Mouse (Mus musculus) limb, embryonic 10.5 days (tissue): Measurements from ENCODE around the gene Nim1k. TPM values are rescaled to one million over a fixed set of nuclear protein-coding genes. Genes with fewer than 3 reads are reported as not detected.
"Not testable (repeated sequence)": the region's sequence is repeated elsewhere in the genome, so short reads cannot be mapped to it uniquely, and the experiment has no call there.

Source experiments
- DNase-seq: peaks from one replicate; pipeline ENCODE4 v3.0.0-alpha.2; 2017; ENCODE audit warnings: low spot score
- H3K27ac ChIP-seq: fragments of 300-500 bp; sonication (generic); 2 replicates; pipeline ENCODE4 v1.5.1; 2016; ENCODE audit warnings: mild to moderate bottlenecking
- H3K27me3 ChIP-seq: fragments of 300-500 bp; sonication (generic); 2 replicates; pipeline ENCODE4 v1.6.1; 2016; ENCODE audit warnings: low read depth, mild to moderate bottlenecking; ENCODE audit not compliant: poor library complexity, severe bottlenecking
- H3K36me3 ChIP-seq: fragments of 300-500 bp; sonication (generic); 2 replicates; pipeline ENCODE4 v1.6.1; 2016; ENCODE audit warnings: mild to moderate bottlenecking, moderate library complexity
- H3K4me1 ChIP-seq: fragments of 300-500 bp; sonication (generic); 2 replicates; pipeline ENCODE4 v1.6.1; 2016
- H3K4me3 ChIP-seq: fragments of 300-500 bp; sonication (generic); 2 replicates; pipeline ENCODE4 v1.5.1; 2016; ENCODE audit warnings: mild to moderate bottlenecking, moderate library complexity
- H3K9me3 ChIP-seq: fragments of 300-500 bp; sonication (generic); replicated peaks from 2 replicates; pipeline ENCODE4 v1.6.1; 2016; ENCODE audit warnings: mild to moderate bottlenecking
- WGBS: fragments of 180-500 bp; shearing (Covaris S2); methylation state at CpG from one replicate; pipeline ENCODE4 v1.1.7; 2016; 5-methylcytosine and 5-hydroxymethylcytosine counted together
- polyA plus RNA-seq: library from polyadenylated mRNA; unstranded; fragments of >200 nt; fragmentation: Nextera tagmentation; extraction: Ambion mirVana; gene quantifications from 2 replicates; pipeline ENCODE4 v1.2.1, GENCODE M21; 2016

Gene Nim1k
- polyA plus RNA-seq, 1 experiment from 2014 or later = 1.6 TPM

DNA sequence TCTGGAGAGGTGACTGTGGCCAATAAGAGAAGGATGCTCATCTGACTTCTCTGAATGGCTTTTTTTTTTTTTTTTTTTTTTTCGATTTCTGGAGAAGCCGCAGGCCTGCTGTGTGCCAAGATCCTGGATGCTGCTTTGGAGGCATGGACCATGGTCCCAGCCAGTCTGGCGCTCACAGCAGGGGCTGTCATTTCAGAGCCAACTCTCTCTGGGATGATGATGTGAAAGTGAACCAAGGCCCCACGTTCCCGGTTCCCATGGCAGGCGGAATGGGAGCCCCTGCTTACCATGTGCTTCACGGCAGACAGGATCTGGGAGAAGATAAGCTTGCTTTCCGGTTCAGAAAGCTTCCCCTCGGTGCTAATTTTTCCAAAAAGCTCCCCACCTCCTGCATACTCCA, 41.9 kb downstream of the Nim1k start:
- DNase-seq = no peak
- no peaks in the 10 kb centered on the region for H3K4me1 ChIP-seq
- no peak overlapping the region for H3K4me3 ChIP-seq
- 79% methylated on average over 9 of the region's 9 CpGs for WGBS
- H3K27me3 ChIP-seq = no peaks in the 10 kb centered on the region
- H3K36me3 ChIP-seq = peaks cover 23% of the 10 kb centered on the region
- H3K27ac ChIP-seq = no peak overlapping the region
- H3K9me3 ChIP-seq = no peaks in the 10 kb centered on the region

DNA sequence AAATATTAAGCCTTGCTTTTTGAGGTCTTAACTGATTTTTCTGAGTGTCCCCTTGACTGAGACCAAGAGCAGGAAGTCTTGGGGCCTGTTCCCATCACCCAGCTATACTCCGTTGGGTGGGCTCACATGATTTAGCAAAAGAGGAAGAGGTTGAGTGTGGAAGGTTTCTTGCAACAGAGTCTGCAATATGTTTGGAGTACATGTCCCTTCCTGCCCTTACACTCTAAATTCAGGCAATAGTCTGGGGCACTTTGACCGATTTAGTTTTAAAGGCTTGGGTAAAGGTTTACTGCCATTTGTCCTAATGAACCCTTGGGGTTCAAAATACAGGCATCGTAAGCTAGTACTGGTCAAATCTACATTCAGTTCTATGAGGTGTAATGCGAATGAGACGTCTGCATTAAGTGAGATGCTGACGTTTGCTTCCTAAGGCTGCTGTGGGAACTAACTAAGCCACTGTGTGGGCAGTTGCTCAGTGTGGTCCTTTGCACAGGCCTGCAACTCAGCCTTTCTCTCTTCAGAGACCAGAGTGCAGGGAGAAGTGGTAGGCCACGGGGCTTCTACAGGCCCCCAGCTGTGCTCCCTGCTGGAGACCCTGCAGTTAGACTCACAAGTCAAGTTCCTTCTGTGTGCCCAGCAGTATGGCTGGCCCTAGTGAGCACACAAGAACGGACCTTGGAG, 42.4 kb downstream of the Nim1k start:
- H3K27ac ChIP-seq = no peak overlapping the region
- WGBS = 74% methylated on average over 8 of the region's 8 CpGs
- H3K4me1 ChIP-seq = no peaks in the 10 kb centered on the region
- no peak overlapping the region for H3K4me3 ChIP-seq
- no peak for DNase-seq
- peaks cover 29% of the 10 kb centered on the region for H3K36me3 ChIP-seq
- no peaks in the 10 kb centered on the region for H3K27me3 ChIP-seq
- H3K9me3 ChIP-seq = no peaks in the 10 kb centered on the region

DNA sequence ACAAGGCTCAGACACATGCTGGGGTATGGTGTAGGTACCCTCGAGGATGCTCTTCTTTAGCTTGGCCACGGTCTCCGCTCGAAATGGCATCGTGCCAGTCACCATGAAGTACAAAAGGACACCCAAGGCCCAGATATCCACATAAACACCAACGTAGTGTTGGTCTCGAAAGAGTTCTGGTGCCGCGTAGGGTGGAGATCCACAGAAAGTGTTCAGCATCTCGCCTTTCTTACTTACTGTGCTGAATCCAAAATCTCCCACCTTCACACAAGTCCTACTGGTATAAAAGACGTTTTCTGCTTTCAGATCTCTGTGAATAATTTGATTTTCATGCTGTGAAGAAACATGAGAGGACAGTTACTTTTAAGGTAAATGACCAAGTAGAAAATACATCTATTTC, 43.2 kb downstream of the Nim1k start:
- WGBS = 92% methylated on average over 11 of the region's 11 CpGs

GRCm38 (mm10) chr13:119710268-119710610, 45.4 kb downstream of the Nim1k start:
- Histone ChIP-seq H3K27me3 (no peaks in the 10 kb centered on the region), H3K9me3 (no peaks in the 10 kb centered on the region), H3K4me3 (no peak overlapping the region), H3K36me3 (peaks cover 56% of the 10 kb centered on the region), H3K4me1 (no peaks in the 10 kb centered on the region), H3K27ac (no peak overlapping the region)
- no peak for DNase-seq
- WGBS = 93% methylated on average over 10 of the region's 10 CpGs

More for the DNA sequence above, 43.2 kb downstream of the Nim1k start:
- no peaks in the 10 kb centered on the region for H3K27me3 ChIP-seq
- peaks cover 37% of the 10 kb centered on the region for H3K36me3 ChIP-seq
- H3K27ac ChIP-seq = no peak overlapping the region
- H3K4me3 ChIP-seq = no peak overlapping the region
- H3K9me3 ChIP-seq = no peaks in the 10 kb centered on the region
- no peaks in the 10 kb centered on the region for H3K4me1 ChIP-seq
- DNase-seq = no peak

DNA sequence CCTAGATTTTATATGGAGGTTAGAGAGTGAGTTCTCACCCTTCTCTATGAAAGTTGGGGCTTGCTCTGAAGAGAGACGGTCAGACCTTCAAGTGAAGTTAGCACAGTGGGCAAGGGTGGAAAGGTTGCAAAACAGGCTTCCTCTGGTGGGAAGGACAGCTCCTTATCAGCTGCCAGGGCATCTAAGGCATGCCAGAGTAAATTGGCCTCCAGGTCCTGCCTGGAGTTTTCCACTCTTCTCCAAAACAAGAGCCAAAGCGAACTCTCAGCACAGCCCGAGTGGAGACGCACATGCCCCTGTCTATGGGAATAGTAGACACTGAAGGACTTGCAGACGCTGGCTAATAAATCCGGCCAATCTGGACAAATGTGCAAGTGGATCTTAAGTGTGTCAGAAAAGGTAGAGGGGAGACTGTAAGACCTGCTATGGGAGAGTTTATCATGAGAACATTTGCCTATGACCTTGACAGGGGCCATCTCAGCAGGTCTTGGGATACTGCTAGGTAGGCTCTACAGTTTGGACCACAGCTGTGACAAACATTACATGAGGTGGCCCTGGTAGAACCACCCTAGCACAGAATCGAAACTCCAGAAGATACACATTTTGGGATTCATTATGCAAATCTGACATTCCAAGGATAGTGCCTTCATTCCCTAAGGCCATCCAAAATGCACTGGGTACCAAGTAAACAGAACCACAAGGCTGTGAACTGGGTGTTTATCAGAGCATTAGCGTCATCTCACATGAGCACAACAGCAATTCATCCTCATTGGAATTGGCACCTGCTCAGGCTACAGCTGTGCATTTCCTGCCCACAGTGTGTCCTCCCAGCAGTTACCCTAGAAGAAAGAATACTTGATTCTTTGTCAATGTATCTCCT, 46.1 kb downstream of the Nim1k start:
- 93% methylated on average over 8 of the region's 8 CpGs for WGBS
- Histone ChIP-seq H3K4me3 (no peak overlapping the region), H3K36me3 (peaks cover 62% of the 10 kb centered on the region)

DNA sequence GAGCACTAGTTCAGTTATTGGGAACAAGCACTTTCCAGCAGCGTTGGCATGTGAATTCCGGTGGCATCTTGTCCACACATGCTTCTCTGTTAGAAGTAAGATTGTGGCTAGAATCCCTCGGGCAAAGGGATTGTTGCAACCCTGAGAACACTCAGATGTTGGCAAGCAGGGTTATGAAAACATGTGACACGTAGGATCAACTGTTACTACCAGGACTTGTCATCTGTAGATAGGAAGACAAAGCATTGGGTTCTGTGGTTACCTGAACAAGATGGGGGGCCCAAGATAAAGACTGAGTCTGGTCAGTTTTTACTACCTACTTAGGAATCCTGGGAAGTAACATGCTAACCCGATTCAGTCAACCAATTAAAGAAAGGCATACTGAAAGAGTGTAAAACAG, 46.7 kb downstream of the Nim1k start:
- H3K27ac ChIP-seq = no peak overlapping the region
- DNase-seq = no peak
- H3K4me3 ChIP-seq = no peak overlapping the region
- WGBS = 93% methylated on average over 5 of the region's 5 CpGs
- H3K27me3 ChIP-seq = no peaks in the 10 kb centered on the region
- peaks cover 69% of the 10 kb centered on the region for H3K36me3 ChIP-seq
- no peaks in the 10 kb centered on the region for H3K4me1 ChIP-seq
- no peaks in the 10 kb centered on the region for H3K9me3 ChIP-seq

More for the DNA sequence above, 46.1 kb downstream of the Nim1k start:
- Histone ChIP-seq H3K9me3 (no peaks in the 10 kb centered on the region), H3K27me3 (no peaks in the 10 kb centered on the region), H3K4me1 (no peaks in the 10 kb centered on the region), H3K27ac (no peak overlapping the region)
- DNase-seq = no peak

DNA sequence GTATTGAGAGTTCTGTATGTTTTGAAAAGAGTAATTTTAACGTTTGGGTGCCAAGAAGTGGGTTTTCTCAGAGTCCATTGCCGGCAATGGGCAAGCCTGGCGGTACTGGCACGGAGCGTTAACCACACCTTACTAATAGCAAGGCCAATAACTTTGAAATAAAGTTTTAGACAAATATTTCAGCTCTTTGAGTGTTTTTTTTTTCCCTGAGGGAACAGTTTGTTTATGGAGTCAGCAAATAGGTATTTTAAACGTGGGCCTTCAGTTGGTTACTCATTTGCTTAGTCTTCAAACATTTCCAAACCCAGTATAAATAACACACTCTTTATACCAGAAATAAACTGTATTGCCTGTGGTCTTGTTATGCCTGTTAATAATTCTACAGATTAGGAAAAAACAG, 47.8 kb downstream of the Nim1k start:
- H3K4me3 ChIP-seq = no peak overlapping the region
- no peak for DNase-seq
- H3K27ac ChIP-seq = no peak overlapping the region
- peaks cover 80% of the 10 kb centered on the region for H3K36me3 ChIP-seq
- no peaks in the 10 kb centered on the region for H3K9me3 ChIP-seq
- H3K27me3 ChIP-seq = no peaks in the 10 kb centered on the region
- no peaks in the 10 kb centered on the region for H3K4me1 ChIP-seq
- WGBS = 93% methylated on average over 6 of the region's 6 CpGs

DNA sequence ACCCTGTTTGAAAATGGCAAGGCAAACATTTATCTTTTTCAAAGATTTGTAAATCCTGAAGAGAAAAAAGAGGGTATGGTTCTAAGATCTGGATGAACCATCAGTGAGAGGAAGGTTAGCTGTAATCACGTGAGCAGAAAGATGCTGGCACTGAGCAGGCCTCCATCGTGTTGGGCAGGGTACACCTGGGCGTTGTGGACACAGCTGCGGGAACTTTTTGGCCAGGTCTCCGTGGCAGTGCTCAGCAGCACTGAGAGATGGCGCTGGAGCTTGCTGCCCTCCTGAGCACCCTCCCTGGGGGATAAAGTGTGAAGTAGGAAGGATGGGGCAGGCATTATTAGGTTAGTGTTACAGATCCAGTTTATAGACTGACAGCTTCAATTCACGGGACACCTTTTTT, 48.7 kb downstream of the Nim1k start:
- peaks cover 89% of the 10 kb centered on the region for H3K36me3 ChIP-seq
- H3K4me1 ChIP-seq = no peaks in the 10 kb centered on the region
- H3K27ac ChIP-seq = no peak overlapping the region
- H3K9me3 ChIP-seq = no peaks in the 10 kb centered on the region
- no peak overlapping the region for H3K4me3 ChIP-seq
- WGBS = 77% methylated on average over 7 of the region's 7 CpGs
- H3K27me3 ChIP-seq = no peaks in the 10 kb centered on the region
- no peak for DNase-seq

DNA sequence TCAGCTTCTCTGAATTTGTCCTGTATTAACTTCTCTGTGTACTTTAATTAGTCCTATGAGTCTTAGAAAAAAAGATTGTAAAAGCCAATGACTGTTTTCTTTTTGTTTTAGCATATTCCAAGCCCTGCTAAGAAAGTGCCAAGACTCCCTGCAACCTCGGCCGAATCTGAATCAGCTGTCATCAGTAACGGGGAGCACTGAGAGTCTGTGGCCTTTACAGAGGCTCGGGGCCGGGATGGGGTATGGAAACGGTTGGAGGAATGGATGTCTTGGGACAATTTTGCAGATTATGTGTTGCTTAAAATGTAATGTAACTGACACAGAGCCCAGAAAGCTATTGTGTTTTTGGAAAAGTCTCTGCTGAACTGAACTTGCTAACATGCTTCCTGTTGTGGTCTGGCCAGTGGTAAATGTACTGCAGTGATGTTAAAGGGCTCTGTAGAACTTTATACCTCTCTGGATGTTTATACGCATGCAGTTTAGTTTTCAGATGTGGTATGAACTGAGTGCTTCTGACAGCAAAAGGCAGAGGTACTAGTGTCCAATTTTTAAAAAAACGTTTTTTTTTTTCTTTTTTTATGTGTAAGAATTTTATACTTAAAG, 49.3 kb downstream of the Nim1k start:
- not testable (repeated sequence) for H3K4me1 ChIP-seq, H3K27me3 ChIP-seq, H3K4me3 ChIP-seq, H3K27ac ChIP-seq, H3K9me3 ChIP-seq, DNase-seq
- WGBS = 88% methylated on average over 8 of the region's 8 CpGs
- H3K36me3 ChIP-seq = peaks cover 95% of the 10 kb centered on the region

GRCm38 (mm10) chr13:119704280-119704679, 51.4 kb downstream of the Nim1k start:
- Histone ChIP-seq H3K9me3 (no peaks in the 10 kb centered on the region), H3K4me3 (no peak overlapping the region), H3K36me3 (peaks cover 97% of the 10 kb centered on the region), H3K27ac (no peak overlapping the region), H3K27me3 (no peaks in the 10 kb centered on the region), H3K4me1 (no peaks in the 10 kb centered on the region)
- WGBS = 94% methylated on average over 7 of the region's 7 CpGs
- no peak for DNase-seq

DNA sequence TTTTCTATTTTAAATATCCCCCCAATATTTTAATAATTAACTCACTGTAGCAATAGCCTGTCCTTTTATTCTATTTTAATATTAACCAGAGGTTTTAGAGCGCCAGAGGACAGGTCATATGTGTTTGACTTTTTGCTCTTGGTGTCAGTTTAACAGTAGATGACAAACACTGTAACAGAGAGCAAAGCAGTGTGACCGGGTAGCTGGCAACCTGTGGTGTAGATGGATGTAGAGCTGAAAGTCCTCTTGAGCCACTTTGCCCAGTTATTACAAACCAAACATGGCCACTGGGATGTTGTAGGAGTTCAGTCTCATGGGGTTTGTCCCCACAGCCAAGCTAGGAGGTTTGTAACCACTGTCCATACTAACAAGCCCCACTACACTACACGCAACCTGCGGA, 57.2 kb downstream of the Nim1k start:
- Histone ChIP-seq H3K27me3 (no peaks in the 10 kb centered on the region), H3K36me3 (peaks cover 91% of the 10 kb centered on the region), H3K4me1 (peaks cover 4% of the 10 kb centered on the region; the same call in 1 of the 2 replicates), H3K9me3 (no peaks in the 10 kb centered on the region), H3K27ac (no peak overlapping the region), H3K4me3 (no peak overlapping the region)
- no peak for DNase-seq
- WGBS = 95% methylated on average over 4 of the region's 4 CpGs

GRCm38 (mm10) chr13:119696496-119696895, 59.2 kb downstream of the Nim1k start:
- H3K4me1 ChIP-seq = peaks cover 10% of the 10 kb centered on the region; the same call in 1 of the 2 replicates
- no peak overlapping the region for H3K27ac ChIP-seq
- 84% methylated on average over 1 of the region's 1 CpGs for WGBS
- no peak overlapping the region for H3K4me3 ChIP-seq
- H3K27me3 ChIP-seq = no peaks in the 10 kb centered on the region
- DNase-seq = no peak
- peaks cover 79% of the 10 kb centered on the region for H3K36me3 ChIP-seq
- H3K9me3 ChIP-seq = no peaks in the 10 kb centered on the region

- H3K9me3 ChIP-seq = no peaks in the 10 kb centered on the region
- DNase-seq = no peak
- no peak overlapping the region for H3K4me3 ChIP-seq
- no peaks in the 10 kb centered on the region for H3K27me3 ChIP-seq
- peaks cover 71% of the 10 kb centered on the region for H3K36me3 ChIP-seq
- 75% methylated on average over 4 of the region's 4 CpGs for WGBS
- H3K27ac ChIP-seq = no peak overlapping the region
- peaks cover 14% of the 10 kb centered on the region; the same call in 1 of the 2 replicates for H3K4me1 ChIP-seq
Measured at GRCm38 (mm10) chr13:119695676-119696075, 60.0 kb downstream of the Nim1k start.
